Mouse (Mus musculus) lung, adult 18-20 months (tissue): ENCODE measurements around the gene Nkx1-1.

Experiments used
- DNase-seq, 2 experiments: peaks; one replicate each; pipeline ENCODE4 v3.0.0; 2022; ENCODE audit warnings: mixed read lengths in 2 of 2

The Nkx1-1 gene

DNA sequence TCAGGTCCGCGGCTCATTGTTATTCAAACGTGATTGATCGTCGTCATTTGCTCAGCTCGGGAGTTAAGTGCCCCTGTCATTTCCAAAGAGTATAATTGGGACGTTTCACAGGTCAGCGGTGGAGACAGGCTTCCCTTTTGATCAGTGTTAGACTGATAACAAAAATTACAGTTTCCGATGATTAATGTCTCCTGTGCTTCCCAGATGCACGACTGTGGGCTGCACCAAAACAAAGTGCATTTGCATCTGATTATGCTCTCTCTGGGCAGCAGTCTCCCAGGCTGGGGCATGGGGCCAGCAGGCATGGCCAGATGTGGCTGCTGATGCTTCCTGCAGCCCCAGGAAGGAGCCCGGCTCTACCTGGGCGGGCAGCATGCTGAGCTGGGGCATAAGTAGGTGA is 33.0 kb downstream of the Nkx1-1 start:
- no peak for DNase-seq

DNA sequence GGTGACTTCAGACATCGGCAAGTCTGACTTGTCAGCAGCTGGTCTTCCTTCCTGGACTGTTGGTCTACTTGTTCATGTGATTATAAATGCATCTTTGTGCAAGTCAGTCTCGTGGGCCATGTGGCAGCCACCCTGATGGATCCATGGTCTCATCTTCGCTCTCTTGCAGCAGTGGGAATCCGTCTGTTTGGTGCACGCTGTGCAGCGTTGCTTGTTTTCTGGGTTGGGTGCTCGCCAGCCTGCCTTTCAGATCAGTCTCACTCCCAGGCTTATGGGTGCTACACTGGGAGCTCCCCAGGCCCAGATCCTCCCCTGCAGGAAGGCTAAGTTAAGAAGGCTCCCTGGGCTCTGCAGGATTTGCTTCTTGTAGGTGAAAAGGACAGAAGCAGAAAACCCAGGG is 36.9 kb downstream of the Nkx1-1 start:
- DNase-seq, result no peak

DNA sequence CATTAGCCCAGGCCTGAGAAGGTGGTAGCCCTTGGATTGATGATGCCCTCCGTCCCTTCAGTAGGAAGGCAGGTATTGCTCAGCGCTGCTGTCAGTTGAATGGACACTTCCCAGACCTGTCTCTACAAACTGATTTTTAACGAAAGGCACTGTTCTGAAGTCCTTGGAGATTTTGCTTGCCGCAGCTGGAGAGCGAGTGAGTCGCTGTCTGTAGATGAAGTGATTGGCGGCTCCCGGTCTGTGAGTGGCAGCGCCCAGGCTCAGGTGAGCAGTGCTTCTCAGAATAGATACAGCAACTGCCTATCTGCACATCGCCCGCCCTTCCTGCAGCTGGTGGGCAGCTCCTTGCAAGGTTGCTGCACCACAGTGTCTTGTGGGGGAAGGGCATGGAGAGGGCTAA is 38.1 kb downstream of the Nkx1-1 start:
- no peak for DNase-seq

DNA sequence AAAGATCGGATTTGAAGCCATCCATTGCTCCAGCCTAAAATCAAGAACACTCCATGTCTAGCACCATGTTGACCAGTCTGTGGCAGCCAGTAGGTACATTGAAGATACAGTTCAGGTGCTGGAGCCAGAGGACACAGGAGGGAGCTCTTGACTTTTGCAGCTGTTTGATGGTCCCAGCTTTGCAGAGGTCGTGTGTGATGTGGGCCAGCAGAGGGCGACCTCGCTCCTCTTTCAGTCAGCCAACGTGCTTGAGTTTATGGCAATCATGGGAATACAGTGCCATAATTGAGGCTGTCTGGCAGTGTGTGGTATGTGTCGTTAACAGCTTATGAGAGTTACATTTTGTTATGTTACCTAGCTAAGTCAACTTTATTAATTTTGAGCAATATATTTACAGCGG is 40.0 kb downstream of the Nkx1-1 start:
- DNase-seq, result peak; percentile 65 to 75

DNA sequence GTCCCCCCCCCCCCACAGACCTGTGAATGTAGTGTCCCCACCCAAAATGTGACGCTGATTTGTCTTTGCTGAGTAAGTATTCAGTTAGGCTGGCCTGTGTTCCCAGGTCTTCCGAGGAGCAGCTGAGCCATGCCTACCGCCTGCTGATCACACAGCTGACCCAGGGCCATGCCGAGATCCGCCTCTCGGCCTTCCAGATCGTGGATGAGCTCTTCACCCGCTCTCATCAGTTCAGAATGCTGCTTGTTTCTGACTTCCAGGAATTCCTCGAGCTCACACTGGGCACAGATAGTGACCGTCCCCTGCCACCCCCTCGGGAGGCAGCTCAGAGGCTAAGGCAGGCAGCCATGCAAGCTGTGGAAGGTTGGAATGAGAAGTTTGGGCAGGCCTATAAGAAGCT is 46.2 kb downstream of the Nkx1-1 start:
- no peak for DNase-seq
